Mouse (Mus musculus): ENCODE data around the gene Lgals2. TPM values are rescaled to one million over a fixed set of nuclear protein-coding genes. Genes with fewer than 3 reads are reported as not detected.

Gene Lgals2
- polyA plus RNA-seq (2012; rRNA removed), result 1,065 and 1,817 TPM in 2 replicates

DNA sequence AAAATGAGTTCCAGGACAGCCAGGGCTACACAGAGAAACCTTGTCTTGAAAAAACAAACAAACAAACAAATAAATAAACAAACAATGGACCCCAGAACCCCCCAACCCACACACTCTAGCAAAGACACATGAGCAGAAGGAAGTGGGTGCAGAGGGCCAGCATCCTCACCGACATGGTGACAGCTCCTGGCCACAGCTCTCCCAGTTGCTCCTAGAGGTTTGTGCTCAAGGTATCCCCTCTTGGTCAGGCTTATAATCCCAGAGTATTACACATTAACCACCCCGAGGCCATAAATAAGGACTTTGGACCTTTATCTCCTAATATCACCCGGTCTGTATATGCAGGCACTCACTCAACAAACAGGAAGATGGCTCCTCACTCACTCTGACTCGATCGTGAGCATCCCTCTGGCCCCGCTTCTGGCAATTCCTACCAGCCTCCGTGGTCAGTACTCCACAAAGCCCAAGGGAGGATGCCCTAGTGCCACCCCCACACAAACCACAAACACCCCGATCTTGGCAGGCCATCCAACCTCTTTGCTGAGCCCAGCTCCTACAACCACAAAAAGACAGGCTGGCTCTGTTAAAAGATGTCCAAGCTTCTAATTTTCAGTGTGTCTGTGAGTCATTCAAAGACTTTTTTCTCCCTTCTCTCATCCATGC is at the start of gene Lgals2:
Gene Lgals2, minus strand, starts transcription at position 227 of the 663 bp plus-strand sequence.

GRCm38 (mm10) chr15:78899740-78900584 is 44.6 kb upstream of the Lgals2 start, which contains the start of gene Sh3bp1:
Gene Sh3bp1, plus strand, starts transcription at chr15:78899768.

GRCm38 (mm10) chr15:78899409-78899739 is 44.0 kb upstream of the Lgals2 start, which contains the start of gene Gm49510:
Gene Gm49510, plus strand, starts transcription at chr15:78899667.

DNA sequence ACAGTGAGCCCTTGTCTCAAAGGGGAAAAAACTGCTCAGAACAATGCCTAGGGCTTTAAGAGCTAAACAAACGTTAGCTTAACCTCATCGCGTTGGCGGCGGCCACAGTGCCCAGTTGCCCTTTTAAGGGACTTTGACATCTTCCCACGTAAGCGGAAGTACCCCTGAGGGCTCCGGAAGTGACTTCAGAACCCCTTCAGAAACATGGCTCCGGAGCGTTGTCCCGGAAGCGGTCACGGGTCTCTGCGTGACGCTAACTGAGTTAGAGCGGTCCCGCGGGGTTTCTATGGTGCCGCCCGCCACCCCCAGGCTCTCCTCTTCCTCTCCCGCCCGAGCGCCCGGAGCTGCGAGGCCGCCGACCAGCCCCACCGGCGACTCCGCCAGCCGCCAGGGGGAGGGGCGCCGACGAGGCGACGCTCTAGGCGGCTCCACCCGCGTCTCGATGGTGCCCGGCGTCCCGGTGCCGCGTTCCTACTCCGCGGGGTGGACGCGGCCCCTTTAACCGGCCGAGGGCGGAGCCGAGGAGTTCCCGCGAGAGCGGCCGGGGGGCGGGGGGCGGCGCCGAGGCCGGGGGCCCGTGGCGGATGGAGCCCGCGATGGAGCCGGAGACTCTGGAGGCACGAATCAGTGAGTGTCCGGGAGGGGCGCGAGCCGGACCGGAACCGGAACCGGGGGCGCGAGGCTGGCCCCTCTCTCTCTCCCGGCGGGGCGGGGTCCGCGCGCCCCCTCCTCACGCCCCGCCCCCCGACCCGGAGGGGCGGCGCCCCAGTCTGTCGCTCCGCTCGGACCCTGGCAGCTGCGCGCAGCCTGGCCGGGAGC is 21.9 kb upstream of the Lgals2 start, which contains the start of gene Gga1:
Gene Gga1, plus strand, starts transcription at position 200 of the 819 bp plus-strand sequence.

DNA sequence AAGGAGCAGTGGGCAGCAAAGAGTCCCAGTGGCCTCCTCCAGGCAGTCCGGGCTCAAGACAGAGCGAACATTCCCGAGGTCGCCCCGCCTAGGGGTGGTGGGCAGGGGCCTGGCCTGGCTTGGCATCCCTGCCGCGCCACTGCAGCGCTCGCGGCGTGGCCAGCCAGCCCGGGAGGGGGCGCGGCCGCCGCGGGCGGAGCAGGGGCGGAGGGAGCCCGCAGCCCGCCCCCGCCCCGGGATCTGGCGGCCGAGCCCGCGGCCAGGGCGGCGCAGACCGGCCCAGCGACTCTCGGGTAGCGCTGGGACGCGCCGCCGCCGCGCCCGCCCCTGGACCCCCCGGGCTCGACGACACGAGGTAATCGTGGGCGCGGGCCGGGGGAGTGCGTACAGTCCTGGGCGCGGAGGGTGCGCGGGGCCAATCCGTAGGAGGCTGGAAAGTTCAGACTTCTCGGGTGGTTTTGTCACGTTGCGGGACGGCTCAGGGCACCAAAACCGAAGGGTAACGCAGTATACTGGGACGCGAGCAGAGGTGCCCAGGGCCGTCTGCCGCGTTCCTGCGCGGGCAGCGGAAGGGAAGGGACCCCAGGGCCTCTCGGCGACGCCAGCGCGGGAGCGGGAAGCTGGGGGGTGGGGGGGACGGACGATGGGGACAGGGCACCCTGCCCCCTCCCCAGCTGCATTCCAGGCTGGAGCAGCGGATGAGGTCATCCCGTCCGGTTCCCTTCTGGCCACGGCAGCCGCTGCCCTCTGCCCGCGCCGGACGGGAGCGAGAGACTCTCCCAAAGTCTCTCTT is 12.8 kb downstream of the Lgals2 start, which contains the start of gene Cdc42ep1:
Gene Cdc42ep1, plus strand, starts transcription at position 254 of the 793 bp plus-strand sequence.

DNA sequence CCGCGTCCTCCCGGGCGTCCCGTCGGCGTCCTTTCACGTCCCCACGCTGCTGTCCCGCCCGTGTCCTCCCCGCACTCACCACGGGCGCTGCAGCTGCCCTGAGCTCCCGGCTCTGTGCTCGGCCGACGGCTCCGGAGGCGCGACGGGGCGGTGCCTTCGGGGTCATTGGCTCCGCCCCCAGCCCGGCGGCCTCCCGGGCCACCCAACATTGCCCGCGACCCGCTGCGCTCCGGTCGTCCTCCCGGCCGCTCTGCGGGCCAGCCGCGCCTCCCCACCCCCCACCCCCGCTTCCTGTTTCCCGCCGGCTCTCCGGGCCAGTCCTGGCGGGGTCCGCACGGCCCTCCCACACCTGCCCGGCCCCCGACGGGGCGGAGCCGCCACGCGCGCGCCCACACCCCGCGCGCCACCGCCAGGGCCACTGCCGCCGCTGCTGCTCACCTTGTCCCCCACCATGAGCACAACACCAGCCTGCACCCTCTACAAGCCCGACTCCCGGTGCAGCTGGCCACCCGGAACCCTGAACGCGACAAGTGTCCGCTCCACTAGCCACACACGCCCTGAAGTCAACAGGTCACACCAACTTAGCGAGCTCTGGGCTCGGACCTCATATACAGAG is 52.4 kb downstream of the Lgals2 start, which contains the start of gene Card10:
Gene Card10, minus strand, starts transcription at position 267 of the 616 bp plus-strand sequence.

Other genes with a start within 250 kb of the Lgals2 start
- gene Elfn2, start 136.8 kb downstream of the Lgals2 start, polyA plus RNA-seq (2012; rRNA removed), result 0.09 and 0.11 TPM in 2 replicates
- gene Mfng, start 82.1 kb downstream of the Lgals2 start, polyA plus RNA-seq (2012; rRNA removed), result 4.8 and 6.4 TPM in 2 replicates
- 17.4 and 21.5 TPM in 2 replicates for gene Card10, start 52.5 kb downstream of the Lgals2 start, polyA plus RNA-seq (2012; rRNA removed)
- gene Cdc42ep1, start 12.9 kb downstream of the Lgals2 start, polyA plus RNA-seq (2012; rRNA removed), result 95.3 and 99.7 TPM in 2 replicates
- gene Gga1, start 21.7 kb upstream of the Lgals2 start, polyA plus RNA-seq (2012; rRNA removed), result 70.1 and 87.7 TPM in 2 replicates
- gene Gm49510, start 44.1 kb upstream of the Lgals2 start, polyA plus RNA-seq (2012; rRNA removed), result 0.04 and 0.13 TPM in 2 replicates
- gene Sh3bp1, start 44.2 kb upstream of the Lgals2 start, polyA plus RNA-seq (2012; rRNA removed), result 84.9 and 94.6 TPM in 2 replicates
- 4.0 and 6.7 TPM in 2 replicates for gene Pdxp, start 58.4 kb upstream of the Lgals2 start, polyA plus RNA-seq (2012; rRNA removed)
- gene Lgals1, start 71.2 kb upstream of the Lgals2 start, polyA plus RNA-seq (2012; rRNA removed), result 167 and 196 TPM in 2 replicates
- gene Nol12, start 79.4 kb upstream of the Lgals2 start, polyA plus RNA-seq (2012; rRNA removed), result 8.0 and 11.5 TPM in 2 replicates
- 33.4 and 42.2 TPM in 2 replicates for gene Triobp, start 92.2 kb upstream of the Lgals2 start, polyA plus RNA-seq (2012; rRNA removed)
- 63.2 and 88.2 TPM in 2 replicates for gene H1f0, start 172.9 kb upstream of the Lgals2 start, polyA plus RNA-seq (2012; rRNA removed)
- gene Galr3, start 186.4 kb upstream of the Lgals2 start, polyA plus RNA-seq (2012; rRNA removed), result 2.5 and 5.2 TPM in 2 replicates
- gene Ankrd54, start 207.4 kb upstream of the Lgals2 start, polyA plus RNA-seq (2012; rRNA removed), result 65.3 and 91.0 TPM in 2 replicates
- 56.8 and 56.9 TPM in 2 replicates for gene Eif3l, start 219.7 kb upstream of the Lgals2 start, polyA plus RNA-seq (2012; rRNA removed)

Measured in stomach, adult 2 months (tissue).